Mouse (Mus musculus): ENCODE results near the gene Vgll4. TPM values are rescaled to one million over a fixed set of nuclear protein-coding genes. Genes with fewer than 3 reads are reported as not detected.
"Not testable (repeated sequence)": the region's sequence is repeated elsewhere in the genome, so short reads cannot be mapped to it uniquely, and the experiment has no call there.

The Vgll4 gene
- total and polyA plus RNA-seq, 3 experiments, result 22.3 to 24.7 (median 23.5) TPM

- intact Hi-C loops (cut with DNase I), result loop anchor here (2.0 kb wide), 1 partner anchor 30 kb away; no protein-coding TSS in a partner anchor
- Histone ChIP-seq H3K79me2 (replicated peaks; ENCODE audit: control insufficient read depth, insufficient read depth, low read length) (peaks cover 4% of the 10 kb centered on the region), H3K4me1 (ENCODE audit: control insufficient read depth, insufficient read depth, low read length) (peaks cover 56% of the 10 kb centered on the region), H3K27me3 (ENCODE audit: control insufficient read depth, insufficient read depth, low read length) (no peaks in the 10 kb centered on the region), H3K9ac (ENCODE audit: low read depth, low read length) (no peak overlapping the region), H3K4me3 (no peak overlapping the region), H3K27ac (peak overlapping the region; percentile 77), H3K36me3 (ENCODE audit: control insufficient read depth, insufficient read depth, low read length) (peaks cover 6% of the 10 kb centered on the region; the same call in 1 of the 2 replicates)
- no peak for TF ChIP-seq CTCF (IDR thresholded peaks at IDR 0.05)
- no peak for TF ChIP-seq EP300 (IDR thresholded peaks at IDR 0.05; ENCODE audit: insufficient read depth, low read depth, low read length)
- TF ChIP-seq POLR2A (IDR thresholded peaks at IDR 0.05; ENCODE audit: insufficient read depth, low read depth, low read length), result no peak
- 85% methylated on average over 12 of the region's 12 CpGs for WGBS
- peak in 1 of 2 experiments; percentile 24 for DNase-seq
Measured at GRCm38 (mm10) chr6:114891272-114891671, 78.5 kb downstream of the Vgll4 start.

- TF ChIP-seq EP300 (IDR thresholded peaks at IDR 0.05; ENCODE audit: insufficient read depth, low read depth, low read length), result peak; percentile 83
- peak; percentile 41 for TF ChIP-seq CTCF (IDR thresholded peaks at IDR 0.05)
- TF ChIP-seq POLR2A (IDR thresholded peaks at IDR 0.05; ENCODE audit: insufficient read depth, low read depth, low read length), result no peak
- WGBS, result 7% methylated on average over 19 of the region's 19 CpGs
- no peak overlapping the region for H3K9ac ChIP-seq (ENCODE audit: low read depth, low read length)
- peaks cover 8% of the 10 kb centered on the region for H3K79me2 ChIP-seq (replicated peaks; ENCODE audit: control insufficient read depth, insufficient read depth, low read length)
- DNase-seq, result peak; percentile 90
- intact Hi-C loops (cut with DNase I), result loop anchor here (2.0 kb wide), 1 partner anchor 30 kb away; no protein-coding TSS in a partner anchor
- H3K4me3 ChIP-seq, result peak overlapping the region; percentile 22
- peaks cover 6% of the 10 kb centered on the region; the same call in 1 of the 2 replicates for H3K36me3 ChIP-seq (ENCODE audit: control insufficient read depth, insufficient read depth, low read length)
- peak overlapping the region; percentile 77 for H3K27ac ChIP-seq
- H3K27me3 ChIP-seq (ENCODE audit: control insufficient read depth, insufficient read depth, low read length), result no peaks in the 10 kb centered on the region
- peaks cover 59% of the 10 kb centered on the region for H3K4me1 ChIP-seq (ENCODE audit: control insufficient read depth, insufficient read depth, low read length)
Measured at GRCm38 (mm10) chr6:114890411-114891115, 79.2 kb downstream of the Vgll4 start.

GRCm38 (mm10) chr6:114889971-114890370, 79.8 kb downstream of the Vgll4 start:
- Histone ChIP-seq H3K4me1 (ENCODE audit: control insufficient read depth, insufficient read depth, low read length) (peaks cover 58% of the 10 kb centered on the region), H3K27ac (peak overlapping the region; percentile 77)
- not testable (repeated sequence) for H3K9ac ChIP-seq (ENCODE audit: low read depth, low read length); H3K4me3 ChIP-seq; H3K36me3 ChIP-seq (ENCODE audit: control insufficient read depth, insufficient read depth, low read length); H3K79me2 ChIP-seq (replicated peaks; ENCODE audit: control insufficient read depth, insufficient read depth, low read length); H3K27me3 ChIP-seq (ENCODE audit: control insufficient read depth, insufficient read depth, low read length); DNase-seq
- WGBS, result 79% methylated on average over 3 of the region's 3 CpGs
- intact Hi-C loops (cut with DNase I), result loop anchor here (2.0 kb wide), 1 partner anchor 31 kb away; no protein-coding TSS in a partner anchor

GRCm38 (mm10) chr6:114888922-114889321, 80.9 kb downstream of the Vgll4 start:
- DNase-seq, result peak; percentile 75 to 83
- no peak overlapping the region for H3K9ac ChIP-seq (ENCODE audit: low read depth, low read length)
- H3K27ac ChIP-seq, result peak overlapping the region; percentile 74
- peaks cover 6% of the 10 kb centered on the region for H3K79me2 ChIP-seq (replicated peaks; ENCODE audit: control insufficient read depth, insufficient read depth, low read length)
- H3K36me3 ChIP-seq (ENCODE audit: control insufficient read depth, insufficient read depth, low read length), result peaks cover 6% of the 10 kb centered on the region; the same call in 1 of the 2 replicates
- intact Hi-C loops (cut with DNase I), result no loop called here
- H3K4me3 ChIP-seq, result no peak overlapping the region
- WGBS, result 39% methylated on average over 13 of the region's 13 CpGs
- peaks cover 56% of the 10 kb centered on the region for H3K4me1 ChIP-seq (ENCODE audit: control insufficient read depth, insufficient read depth, low read length)
- TF ChIP-seq CTCF (IDR thresholded peaks at IDR 0.05), result peak; percentile 77
- no peak for TF ChIP-seq POLR2A (IDR thresholded peaks at IDR 0.05; ENCODE audit: insufficient read depth, low read depth, low read length)
- peak; percentile 70; the same call in 1 of the 2 replicates for TF ChIP-seq EP300 (IDR thresholded peaks at IDR 0.05; ENCODE audit: insufficient read depth, low read depth, low read length)
- no peaks in the 10 kb centered on the region for H3K27me3 ChIP-seq (ENCODE audit: control insufficient read depth, insufficient read depth, low read length)

GRCm38 (mm10) chr6:114886504-114887361, 83.1 kb downstream of the Vgll4 start:
- H3K27ac ChIP-seq, result peak overlapping the region; percentile 74
- H3K36me3 ChIP-seq (ENCODE audit: control insufficient read depth, insufficient read depth, low read length), result peaks cover 12% of the 10 kb centered on the region; the same call in 1 of the 2 replicates
- peak in 1 of 2 experiments; percentile 50 for DNase-seq
- WGBS, result 37% methylated on average over 11 of the region's 11 CpGs
- peaks cover 54% of the 10 kb centered on the region for H3K4me1 ChIP-seq (ENCODE audit: control insufficient read depth, insufficient read depth, low read length)
- H3K9ac ChIP-seq (ENCODE audit: low read depth, low read length), result no peak overlapping the region
- intact Hi-C loops (cut with DNase I), result no loop called here
- H3K79me2 ChIP-seq (replicated peaks; ENCODE audit: control insufficient read depth, insufficient read depth, low read length), result peaks cover 10% of the 10 kb centered on the region
- H3K4me3 ChIP-seq, result no peak overlapping the region
- TF ChIP-seq CTCF (IDR thresholded peaks at IDR 0.05), result no peak
- 0 out of 2 replicates have a peak, but pooled peaks have one; percentile 43 for TF ChIP-seq EP300 (IDR thresholded peaks at IDR 0.05; ENCODE audit: insufficient read depth, low read depth, low read length)
- no peak for TF ChIP-seq POLR2A (IDR thresholded peaks at IDR 0.05; ENCODE audit: insufficient read depth, low read depth, low read length)
- no peaks in the 10 kb centered on the region for H3K27me3 ChIP-seq (ENCODE audit: control insufficient read depth, insufficient read depth, low read length)

Measured in heart, adult 2 months (tissue).